Mouse (Mus musculus) hindbrain, embryonic 11.5 days (tissue): ENCODE results near the gene Prkch. TPM values are rescaled to one million over a fixed set of nuclear protein-coding genes. Genes with fewer than 3 reads are reported as not detected.

Source experiments
- ATAC-seq: fragments of 200-750 bp; cut with Nextera tagmentation; 2 replicates; pipeline ENCODE4 v1.8.0; 2017; ENCODE audit warnings: mild to moderate bottlenecking, moderate TSS enrichment, moderate library complexity; ENCODE audit not compliant: low FRiP score
- DNase-seq: peaks from one replicate; pipeline ENCODE4 v3.0.0-alpha.2; 2015; ENCODE audit warnings: low spot score
- H3K27ac ChIP-seq: fragments of 300-500 bp; sonication (generic); 2 replicates; pipeline ENCODE4 v1.5.1; 2014; ENCODE audit warnings: mild to moderate bottlenecking, low read depth, low read length
- H3K27me3 ChIP-seq: fragments of 300-500 bp; sonication (generic); 2 replicates; pipeline ENCODE4 v1.6.1; 2014; ENCODE audit warnings: mild to moderate bottlenecking, low read length, moderate library complexity, mixed read lengths; ENCODE audit not compliant: control insufficient read depth, insufficient read depth
- H3K36me3 ChIP-seq: fragments of 300-500 bp; sonication (generic); 2 replicates; pipeline ENCODE4 v1.6.1; 2014; ENCODE audit warnings: mild to moderate bottlenecking, low read length, moderate library complexity, mixed read lengths; ENCODE audit not compliant: control insufficient read depth, insufficient read depth
- H3K4me1 ChIP-seq: fragments of 300-500 bp; sonication (generic); replicated peaks from 2 replicates; pipeline ENCODE4 v1.6.1; 2014; ENCODE audit warnings: low read length, mixed read lengths; ENCODE audit not compliant: control insufficient read depth, insufficient read depth
- H3K4me2 ChIP-seq: fragments of 300-500 bp; sonication (generic); replicated peaks from 2 replicates; pipeline ENCODE4 v1.6.1; 2014; ENCODE audit warnings: mild to moderate bottlenecking, low read depth, low read length
- H3K4me3 ChIP-seq: fragments of 300-500 bp; sonication (generic); 2 replicates; pipeline ENCODE4 v1.5.1; 2014; ENCODE audit warnings: low read depth, low read length
- H3K9ac ChIP-seq: fragments of 300-500 bp; sonication (generic); 2 replicates; pipeline ENCODE4 v1.6.1; 2014; ENCODE audit warnings: low read depth, low read length
- H3K9me3 ChIP-seq: fragments of 300-500 bp; sonication (generic); 2 replicates; pipeline ENCODE4 v1.6.1; 2016; ENCODE audit warnings: low read length; ENCODE audit not compliant: control insufficient read depth
- WGBS: fragments of 180-500 bp; shearing (Covaris S2); extraction: QIAGEN DNeasy Blood & Tissue Kit; methylation state at CpG from one replicate; pipeline ENCODE4 v1.1.7; 2014; 5-methylcytosine and 5-hydroxymethylcytosine counted together
- polyA plus RNA-seq: library from polyadenylated mRNA; unstranded; fragments of >200 nt; fragmentation: Nextera tagmentation; extraction: Ambion mirVana; gene quantifications from 2 replicates; pipeline ENCODE4 v1.2.1, GENCODE M21; 2014

The Prkch gene
- polyA plus RNA-seq, 1 experiment from 2014 or later, result 10.5 TPM

- H3K9me3 ChIP-seq, result no peaks in the 10 kb centered on the region
- 80% methylated on average over 13 of the region's 13 CpGs for WGBS
- no peak overlapping the region for H3K27ac ChIP-seq
- H3K4me1 ChIP-seq, result no peaks in the 10 kb centered on the region
- no peaks in the 10 kb centered on the region for H3K27me3 ChIP-seq
- ATAC-seq (no peak), DNase-seq (no peak)
- H3K4me2 ChIP-seq, result no peak overlapping the region
- no peaks in the 10 kb centered on the region for H3K36me3 ChIP-seq
- no peak overlapping the region for H3K9ac ChIP-seq
- no peak overlapping the region for H3K4me3 ChIP-seq
Measured at GRCm38 (mm10) chr12:73779332-73780231, 195.0 kb downstream of the Prkch start.

GRCm38 (mm10) chr12:73781425-73782032, 196.9 kb downstream of the Prkch start:
- H3K9ac ChIP-seq, result no peak overlapping the region
- no peak for DNase-seq
- H3K9me3 ChIP-seq, result no peaks in the 10 kb centered on the region
- 85% methylated on average over 6 of the region's 6 CpGs for WGBS
- H3K4me1 ChIP-seq, result no peaks in the 10 kb centered on the region
- H3K27ac ChIP-seq, result no peak overlapping the region
- H3K4me2 ChIP-seq, result no peak overlapping the region
- no peak overlapping the region for H3K4me3 ChIP-seq
- ATAC-seq, result no peak
- no peaks in the 10 kb centered on the region for H3K27me3 ChIP-seq
- H3K36me3 ChIP-seq, result no peaks in the 10 kb centered on the region

GRCm38 (mm10) chr12:73786909-73787308, 202.3 kb downstream of the Prkch start:
- 94% methylated on average over 8 of the region's 8 CpGs for WGBS
- Histone ChIP-seq H3K9me3 (no peaks in the 10 kb centered on the region), H3K27me3 (no peaks in the 10 kb centered on the region), H3K36me3 (no peaks in the 10 kb centered on the region), H3K9ac (no peak overlapping the region), H3K4me1 (no peaks in the 10 kb centered on the region), H3K4me3 (no peak overlapping the region), H3K4me2 (no peak overlapping the region), H3K27ac (no peak overlapping the region)
- DNase-seq (no peak), ATAC-seq (no peak)

GRCm38 (mm10) chr12:73788850-73789249, 204.3 kb downstream of the Prkch start:
- Histone ChIP-seq H3K4me1 (no peaks in the 10 kb centered on the region), H3K9ac (no peak overlapping the region), H3K36me3 (no peaks in the 10 kb centered on the region), H3K9me3 (no peaks in the 10 kb centered on the region), H3K4me3 (no peak overlapping the region), H3K4me2 (no peak overlapping the region), H3K27ac (no peak overlapping the region), H3K27me3 (no peaks in the 10 kb centered on the region; the same call in 1 of the 2 replicates)
- 77% methylated on average over 3 of the region's 3 CpGs for WGBS
- ATAC-seq (no peak), DNase-seq (no peak)

- Histone ChIP-seq H3K27ac (no peak overlapping the region), H3K4me3 (no peak overlapping the region), H3K4me1 (no peaks in the 10 kb centered on the region), H3K9ac (no peak overlapping the region), H3K9me3 (no peaks in the 10 kb centered on the region), H3K36me3 (no peaks in the 10 kb centered on the region), H3K4me2 (no peak overlapping the region), H3K27me3 (no peaks in the 10 kb centered on the region; the same call in 1 of the 2 replicates)
- ATAC-seq (no peak), DNase-seq (no peak)
- whole genome bisulfite sequencing, result 59% methylated on average over 5 of the region's 5 CpGs
Measured at GRCm38 (mm10) chr12:73790571-73791108, 206.0 kb downstream of the Prkch start.

GRCm38 (mm10) chr12:73793216-73793615, 208.6 kb downstream of the Prkch start:
- H3K27me3 ChIP-seq, result no peaks in the 10 kb centered on the region; the same call in 1 of the 2 replicates
- no peak for ATAC-seq
- WGBS, result 51% methylated on average over 13 of the region's 13 CpGs

GRCm38 (mm10) chr12:73793744-73794143, 209.1 kb downstream of the Prkch start:
- no peaks in the 10 kb centered on the region; the same call in 1 of the 2 replicates for H3K27me3 ChIP-seq
- WGBS, result 28% methylated on average over 5 of the region's 5 CpGs
- DNase-seq, result peak; percentile 6
- H3K36me3 ChIP-seq, result no peaks in the 10 kb centered on the region
- H3K4me1 ChIP-seq, result no peaks in the 10 kb centered on the region
- H3K4me3 ChIP-seq, result no peak overlapping the region
- ATAC-seq, result no peak
- H3K9ac ChIP-seq, result no peak overlapping the region
- H3K9me3 ChIP-seq, result no peaks in the 10 kb centered on the region
- H3K4me2 ChIP-seq, result no peak overlapping the region
- H3K27ac ChIP-seq, result no peak overlapping the region

More at GRCm38 (mm10) chr12:73793216-73793615, 208.6 kb downstream of the Prkch start:
- Histone ChIP-seq H3K27ac (no peak overlapping the region), H3K9me3 (no peaks in the 10 kb centered on the region), H3K9ac (no peak overlapping the region), H3K4me1 (no peaks in the 10 kb centered on the region), H3K4me2 (no peak overlapping the region), H3K4me3 (no peak overlapping the region), H3K36me3 (no peaks in the 10 kb centered on the region)
- DNase-seq, result no peak

GRCm38 (mm10) chr12:73794151-73794883, 209.7 kb downstream of the Prkch start:
- no peak for ATAC-seq
- DNase-seq, result peak; percentile 11
- H3K4me3 ChIP-seq, result no peak overlapping the region
- no peaks in the 10 kb centered on the region for H3K9me3 ChIP-seq
- no peaks in the 10 kb centered on the region; the same call in 1 of the 2 replicates for H3K27me3 ChIP-seq
- no peak overlapping the region for H3K4me2 ChIP-seq
- H3K36me3 ChIP-seq, result no peaks in the 10 kb centered on the region
- WGBS, result 42% methylated on average over 17 of the region's 17 CpGs
- H3K27ac ChIP-seq, result no peak overlapping the region
- H3K9ac ChIP-seq, result no peak overlapping the region
- no peaks in the 10 kb centered on the region for H3K4me1 ChIP-seq
